8 mouse cellular contexts compared by ENCODE assay signal in genomic region chr1:180364005-180364404, GRCm38 (mm10). TPM values are rescaled to one million over a fixed set of nuclear protein-coding genes. Genes with fewer than 3 reads are reported as not detected.
DNase-seq lines count a peak whose midpoint lies in the region; ATAC-seq and TF ChIP-seq lines count a peak whose summit lies in the region.

No protein-coding gene starts in this region.

- 84% methylated on average over 17 of the region's 17 CpGs for WGBS in hindbrain, embryonic 11.5 days
- WGBS in hindbrain, embryonic 10.5 days, result 86% methylated on average over 17 of the region's 17 CpGs
- WGBS in heart, embryonic 15.5 days, result 20% methylated on average over 17 of the region's 17 CpGs
- 55% methylated on average over 17 of the region's 17 CpGs for WGBS in limb, embryonic 15.5 days
- 54% methylated on average over 17 of the region's 17 CpGs for WGBS in neural tube, embryonic 14.5 days

- CTCF ChIA-PET in Patski (lab: Charles Lee), result interaction anchor here (1.0 to 1.3 kb wide), 3 partner anchors 11 to 95 kb away, joined by 3 to 6 read pairs (median 4); no protein-coding TSS in a partner anchor

- no peak overlapping the region for H3K9ac ChIP-seq in hindbrain, embryonic 11.5 days (ENCODE audit: low read depth, low read length)
- no peak overlapping the region for H3K9ac ChIP-seq in heart, embryonic 15.5 days
- H3K9ac ChIP-seq in limb, embryonic 15.5 days, result no peak overlapping the region
- 0 out of 2 replicates have a peak overlapping the region, but pooled peaks have one; percentile 13 for H3K9ac ChIP-seq in neural tube, embryonic 14.5 days (replicated peaks; ENCODE audit: low read depth, low read length)

- H3K27ac ChIP-seq in hindbrain, embryonic 11.5 days (ENCODE audit: low read depth, low read length), result no peak overlapping the region; the same call in 1 of the 2 replicates
- H3K27ac ChIP-seq in hindbrain, embryonic 10.5 days, result no peak overlapping the region
- H3K27ac ChIP-seq in heart, embryonic 15.5 days, result peak overlapping the region; percentile 85
- H3K27ac ChIP-seq in limb, embryonic 15.5 days, result peak overlapping the region; percentile 8; the same call in 1 of the 2 replicates
- peak overlapping the region; percentile 64 for H3K27ac ChIP-seq in neural tube, embryonic 14.5 days (ENCODE audit: low read depth, low read length)

- no peak for ATAC-seq in hindbrain, embryonic 11.5 days (ENCODE audit: low FRiP score)
- peak; percentile 48 for ATAC-seq in Patski
- ATAC-seq in heart, embryonic 15.5 days (replicated peaks; ENCODE audit: insufficient number of reproducible peaks, insufficient read depth, low FRiP score, low read depth), result 0 out of 2 replicates have a peak, but pooled peaks have one; percentile 14
- ATAC-seq in limb, embryonic 15.5 days (ENCODE audit: insufficient number of reproducible peaks, low FRiP score, low TSS enrichment, low read depth), result no peak
- ATAC-seq in neural tube, embryonic 14.5 days (ENCODE audit: low read depth), result no peak

- no peaks in the 10 kb centered on the region for H3K9me3 ChIP-seq in hindbrain, embryonic 11.5 days (ENCODE audit: control insufficient read depth, low read length)
- no peaks in the 10 kb centered on the region for H3K9me3 ChIP-seq in hindbrain, embryonic 10.5 days
- no peaks in the 10 kb centered on the region for H3K9me3 ChIP-seq in heart, embryonic 15.5 days (replicated peaks)
- no peaks in the 10 kb centered on the region for H3K9me3 ChIP-seq in limb, embryonic 15.5 days
- H3K9me3 ChIP-seq in neural tube, embryonic 14.5 days (ENCODE audit: control insufficient read depth, low read length), result no peaks in the 10 kb centered on the region

- 0 out of 2 replicates have a peak, but pooled peaks cover 2% of the 10 kb centered on the region for H3K4me1 ChIP-seq in hindbrain, embryonic 11.5 days (replicated peaks; ENCODE audit: control insufficient read depth, insufficient read depth, low read length)
- H3K4me1 ChIP-seq in hindbrain, embryonic 10.5 days (replicated peaks), result peaks cover 49% of the 10 kb centered on the region
- H3K4me1 ChIP-seq in heart, embryonic 15.5 days (replicated peaks), result peaks cover 65% of the 10 kb centered on the region
- H3K4me1 ChIP-seq in limb, embryonic 15.5 days, result peaks cover 51% of the 10 kb centered on the region
- H3K4me1 ChIP-seq in neural tube, embryonic 14.5 days (ENCODE audit: control insufficient read depth, insufficient read depth, low read length), result peaks cover 30% of the 10 kb centered on the region; the same call in 1 of the 2 replicates

- POLR2A ChIA-PET in Patski (lab: Charles Lee), result no interaction called here

- DNase-seq in hindbrain, embryonic 11.5 days (ENCODE audit: low spot score), result no peak
- DNase-seq in hindbrain, embryonic 10.5 days (ENCODE audit: low spot score), result no peak
- peak; percentile 67 for DNase-seq in Patski (ENCODE audit: low read depth, low spot score)
- no peak for DNase-seq in urinary bladder, postnatal 10 days (ENCODE audit: low spot score)
- DNase-seq in embryo, embryonic 10.5 days (ENCODE audit: low spot score), result no peak

- TF ChIP-seq CTCF in Patski (IDR thresholded peaks at IDR 0.05), result no peak

- no peaks in the 10 kb centered on the region for H3K36me3 ChIP-seq in hindbrain, embryonic 11.5 days (ENCODE audit: control insufficient read depth, insufficient read depth, low read length)
- no peaks in the 10 kb centered on the region for H3K36me3 ChIP-seq in hindbrain, embryonic 10.5 days
- H3K36me3 ChIP-seq in heart, embryonic 15.5 days, result no peaks in the 10 kb centered on the region
- peaks cover 3% of the 10 kb centered on the region; the same call in 1 of the 2 replicates for H3K36me3 ChIP-seq in limb, embryonic 15.5 days
- no peaks in the 10 kb centered on the region for H3K36me3 ChIP-seq in neural tube, embryonic 14.5 days (ENCODE audit: control insufficient read depth, insufficient read depth, low read length)

- in situ Hi-C loops in Patski (cut with MboI; ENCODE audit: low pct_unique_long_range_greater_than_20kb), result no loop called here

- 0 out of 2 replicates have a peak overlapping the region, but pooled peaks have one; percentile 2 for H3K4me2 ChIP-seq in hindbrain, embryonic 11.5 days (replicated peaks; ENCODE audit: low read depth, low read length)
- peak overlapping the region; percentile 81 for H3K4me2 ChIP-seq in heart, embryonic 15.5 days
- no peak overlapping the region for H3K4me2 ChIP-seq in limb, embryonic 15.5 days
- peak overlapping the region; percentile 70 for H3K4me2 ChIP-seq in neural tube, embryonic 14.5 days (ENCODE audit: low read depth, low read length)

- H3K27me3 ChIP-seq in hindbrain, embryonic 11.5 days (ENCODE audit: control insufficient read depth, insufficient read depth, low read length), result no peaks in the 10 kb centered on the region
- peaks cover 6% of the 10 kb centered on the region; the same call in 1 of the 2 replicates for H3K27me3 ChIP-seq in hindbrain, embryonic 10.5 days (ENCODE audit: insufficient read depth, poor library complexity, severe bottlenecking)
- no peaks in the 10 kb centered on the region for H3K27me3 ChIP-seq in Patski
- no peaks in the 10 kb centered on the region for H3K27me3 ChIP-seq in heart, embryonic 15.5 days
- no peaks in the 10 kb centered on the region for H3K27me3 ChIP-seq in limb, embryonic 15.5 days
- H3K27me3 ChIP-seq in neural tube, embryonic 14.5 days (ENCODE audit: control insufficient read depth, insufficient read depth, low read length), result no peaks in the 10 kb centered on the region

- no peak overlapping the region for H3K4me3 ChIP-seq in hindbrain, embryonic 11.5 days (ENCODE audit: low read depth, low read length)
- no peak overlapping the region for H3K4me3 ChIP-seq in hindbrain, embryonic 10.5 days
- 0 out of 2 replicates have a peak overlapping the region, but pooled peaks have one; percentile 12 for H3K4me3 ChIP-seq in heart, embryonic 15.5 days
- H3K4me3 ChIP-seq in limb, embryonic 15.5 days, result no peak overlapping the region
- 0 out of 2 replicates have a peak overlapping the region, but pooled peaks have one; percentile 34 for H3K4me3 ChIP-seq in neural tube, embryonic 14.5 days (ENCODE audit: low read depth, low read length)

RNA-seq across cellular contexts. Expression of gene Itpkb, which starts 33.7 kb away (rescaled TPM):
- 2.9 and 4.3 TPM in 2 replicates for polyA plus RNA-seq in hindbrain, embryonic 11.5 days (2014; fragmentation: Nextera tagmentation; extraction: Ambion mirVana)
- polyA plus RNA-seq in hindbrain, embryonic 10.5 days (2016; fragmentation: Nextera tagmentation; extraction: Ambion mirVana), result 3.7 and 4.2 TPM in 2 replicates
- polyA plus RNA-seq in Patski (2021), result 15.4 TPM
- 6.1 and 7.5 TPM in 2 replicates for polyA plus RNA-seq in heart, embryonic 15.5 days (2015; fragmentation: Nextera tagmentation; extraction: Ambion mirVana)
- 12.7 and 15.1 TPM in 2 replicates for polyA plus RNA-seq in limb, embryonic 15.5 days (2015; fragmentation: Nextera tagmentation; extraction: Ambion mirVana)
- 2.4 and 2.9 TPM in 2 replicates for polyA plus RNA-seq in neural tube, embryonic 14.5 days (2014; fragmentation: Nextera tagmentation; extraction: Ambion mirVana)

Comparison
In these comparisons a context has a peak if more than half of its experiments do, and no peak if none do; other contexts are left out.
1. ATAC-seq: peak in Patski (single experiment) and heart, embryonic 15.5 days (single experiment); none in hindbrain, embryonic 11.5 days (single experiment), limb, embryonic 15.5 days (single experiment) and neural tube, embryonic 14.5 days (single experiment).
2. H3K27ac ChIP-seq: peak in heart, embryonic 15.5 days (single experiment), limb, embryonic 15.5 days (single experiment) and neural tube, embryonic 14.5 days (single experiment); none in hindbrain, embryonic 11.5 days (single experiment) and hindbrain, embryonic 10.5 days (single experiment).
3. H3K4me3 ChIP-seq: peak in heart, embryonic 15.5 days (single experiment) and neural tube, embryonic 14.5 days (single experiment); none in hindbrain, embryonic 11.5 days (single experiment), hindbrain, embryonic 10.5 days (single experiment) and limb, embryonic 15.5 days (single experiment).